Mouse (Mus musculus) regulatory T cell (primary cell): ENCODE measurements around the gene Ccl28.
"Not testable (repeated sequence)": the region's sequence is repeated elsewhere in the genome, so short reads cannot be mapped to it uniquely, and the experiment has no call there.

Experiments used
- in situ Hi-C: fragments of 300-600 bp; cut with MboI, MseI; formaldehyde crosslinking; loops from one replicate; pipeline ENCODE4 v1.15.1; 2025; ENCODE audit warnings: high pct_unique_total_duplicates

Gene Ccl28

DNA sequence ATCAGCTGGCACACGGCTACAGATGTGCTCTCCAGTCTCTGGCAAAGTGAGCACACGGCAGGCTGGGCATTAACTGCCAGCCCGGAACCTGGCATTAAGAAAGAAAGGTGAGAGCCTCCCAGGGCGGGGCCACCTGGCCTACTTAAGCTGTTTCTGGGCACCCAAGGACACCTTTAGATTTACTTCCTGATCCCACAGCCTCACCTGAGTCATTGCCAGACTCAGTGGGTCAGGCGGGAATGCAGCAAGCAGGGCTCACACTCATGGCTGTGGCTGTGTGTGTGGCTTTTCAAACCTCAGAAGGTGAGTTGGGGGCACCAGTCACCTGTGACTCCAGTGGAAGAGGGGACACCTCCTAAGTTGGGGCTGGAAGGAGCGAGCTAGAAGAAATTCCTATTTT is at the start of gene Ccl28:
TSS of gene Ccl28 (plus strand) at position 186 of the 400 bp plus-strand sequence.
- in situ Hi-C loops: loop anchor here (25.0 kb wide), 5 partner anchors 761 to 1386 kb away; partner anchors contain the start of gene Fgf10

GRCm38 (mm10) chr13:119596321-119597211 is 27.1 kb upstream of the Ccl28 start:
- in situ Hi-C loops: loop anchor here (5.0 to 25.0 kb wide), 3 partner anchors 109 to 436 kb away; partner anchors contain the start of genes 3110070M22Rik and Tmem267

DNA sequence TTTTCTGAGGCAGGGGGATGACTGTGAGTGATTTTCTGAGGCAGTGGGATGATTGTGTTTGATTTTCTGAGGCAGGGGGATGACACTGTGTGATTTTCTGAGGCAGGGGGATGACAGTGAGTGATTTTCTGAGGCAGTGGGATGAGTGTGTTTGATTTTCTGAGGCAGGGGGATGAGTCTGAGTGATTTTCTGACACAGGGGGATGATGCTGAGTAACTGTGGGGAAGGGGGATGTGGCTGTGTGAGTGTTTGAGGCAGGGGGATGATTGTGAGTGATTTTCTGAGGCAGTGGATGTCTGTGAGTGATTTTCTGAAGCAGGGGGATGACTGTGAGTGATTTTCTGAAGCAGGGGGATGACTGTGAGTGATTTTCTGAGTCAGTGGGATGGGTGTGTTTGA is 25.2 kb upstream of the Ccl28 start:
- in situ Hi-C loops: loop anchor here (5.0 to 25.0 kb wide), 3 partner anchors 111 to 436 kb away; partner anchors contain the start of genes 3110070M22Rik and Tmem267

- in situ Hi-C loops: loop anchor here (5.0 to 25.0 kb wide), 3 partner anchors 112 to 437 kb away; partner anchors contain the start of genes 3110070M22Rik and Tmem267
Observed at GRCm38 (mm10) chr13:119599066-119599465, 24.6 kb upstream of the Ccl28 start.

DNA sequence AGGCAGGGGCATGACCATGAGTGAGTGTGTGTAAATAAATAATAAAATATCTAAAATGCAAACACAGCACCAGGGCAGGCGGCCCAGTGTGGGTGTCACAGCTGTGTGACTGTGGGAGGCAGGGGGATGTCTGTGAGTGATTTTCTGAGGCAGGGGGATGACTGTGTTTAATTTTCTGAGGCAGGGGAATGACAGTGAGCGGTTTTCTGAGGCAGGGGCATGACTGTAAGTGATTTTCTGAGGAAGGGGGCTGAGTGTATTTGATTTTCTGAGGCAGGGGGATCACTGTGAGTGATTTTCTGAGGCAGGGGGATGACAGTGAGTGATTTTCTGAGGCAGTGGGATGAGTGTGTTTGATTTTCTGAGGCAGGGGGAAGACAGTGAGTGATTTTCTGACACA is 24.1 kb upstream of the Ccl28 start:
- in situ Hi-C loops: loop anchor here (5.0 to 25.0 kb wide), 3 partner anchors 112 to 437 kb away; partner anchors contain the start of genes 3110070M22Rik and Tmem267

GRCm38 (mm10) chr13:119600166-119600565 is 23.5 kb upstream of the Ccl28 start:
- in situ Hi-C loops: loop anchor here (25.0 kb wide), 5 partner anchors 738 to 1363 kb away; partner anchors contain the start of gene Fgf10

- in situ Hi-C loops: loop anchor here (25.0 kb wide), 5 partner anchors 741 to 1366 kb away; partner anchors contain the start of gene Fgf10
Observed at GRCm38 (mm10) chr13:119602688-119603331, 20.8 kb upstream of the Ccl28 start.

DNA sequence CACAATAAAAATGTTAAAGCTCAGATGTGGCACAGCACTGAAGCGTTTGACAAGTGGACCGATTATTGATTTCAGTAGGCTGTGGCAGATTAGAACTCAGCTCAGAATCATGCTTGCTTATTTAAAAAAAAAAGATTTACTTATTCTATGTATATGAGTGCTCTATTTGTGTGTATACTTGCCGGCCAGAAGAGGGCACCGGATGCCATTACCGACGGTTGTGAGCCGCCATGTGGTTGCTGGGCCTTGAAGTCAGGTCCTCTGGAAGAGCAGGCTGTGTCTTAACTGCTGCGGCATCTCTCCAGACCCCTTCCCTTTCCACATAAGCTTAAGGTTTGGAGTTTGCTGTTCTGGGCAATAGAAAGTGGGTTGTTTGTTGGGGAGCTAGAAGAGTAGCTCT is 19.7 kb upstream of the Ccl28 start:
- in situ Hi-C loops: loop anchor here (25.0 kb wide), 5 partner anchors 742 to 1367 kb away; partner anchors contain the start of gene Fgf10

DNA sequence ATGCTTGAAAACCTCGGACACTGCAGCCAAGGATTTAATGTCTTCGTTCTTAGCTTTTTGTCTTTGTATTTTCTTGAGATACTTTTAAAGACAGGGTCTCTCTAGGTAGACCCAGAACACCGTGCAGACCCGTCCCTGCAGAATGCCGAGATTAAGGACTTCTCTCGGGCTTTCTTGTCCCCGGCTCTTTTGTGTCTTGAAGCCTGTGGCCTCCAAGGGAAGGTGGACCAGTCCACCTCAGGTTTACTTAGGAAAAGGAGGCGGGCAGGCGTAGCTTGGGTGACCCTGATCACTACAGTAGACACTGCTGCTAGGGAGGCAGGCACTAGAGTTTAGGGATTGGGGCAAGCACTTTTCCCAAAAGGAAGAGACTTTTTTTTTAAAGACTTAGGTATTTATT is 19.3 kb upstream of the Ccl28 start:
- in situ Hi-C loops: loop anchor here (25.0 kb wide), 5 partner anchors 742 to 1367 kb away; partner anchors contain the start of gene Fgf10

GRCm38 (mm10) chr13:119618841-119619240 is 4.8 kb upstream of the Ccl28 start:
- in situ Hi-C loops: loop anchor here (25.0 kb wide), 5 partner anchors 757 to 1382 kb away; partner anchors contain the start of gene Fgf10

- in situ Hi-C loops: loop anchor here (25.0 kb wide), 5 partner anchors 757 to 1382 kb away; partner anchors contain the start of gene Fgf10
Observed at GRCm38 (mm10) chr13:119619735-119620134, 3.9 kb upstream of the Ccl28 start.

GRCm38 (mm10) chr13:119625952-119626351 is 2.3 kb downstream of the Ccl28 start:
- in situ Hi-C loops: not testable (repeated sequence)

- in situ Hi-C loops: loop anchor here (10.0 kb wide), 1 partner anchor 163 kb away; the partner anchor contains the start of gene Zfp131
Observed at GRCm38 (mm10) chr13:119631482-119632155, 8.0 kb downstream of the Ccl28 start.

DNA sequence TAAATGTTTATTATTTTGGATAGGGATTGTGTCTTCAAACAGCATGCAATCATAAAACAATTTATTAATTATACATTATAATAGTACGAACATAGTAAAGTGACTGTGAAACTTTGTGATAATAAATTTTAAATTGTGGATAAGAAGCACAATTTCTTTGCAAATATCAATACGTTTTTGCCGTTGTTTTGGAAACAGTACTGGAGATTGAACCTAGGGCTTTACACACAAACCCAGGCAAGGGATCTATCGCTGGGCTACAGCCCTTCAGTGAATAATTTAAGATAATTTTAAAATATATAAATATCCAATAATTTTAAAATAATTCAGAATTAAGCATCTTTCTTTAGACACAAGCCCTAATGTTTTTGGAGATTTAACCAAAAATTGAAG is 8.5 kb downstream of the Ccl28 start:
- in situ Hi-C loops: loop anchor here (10.0 kb wide), 1 partner anchor 163 kb away; the partner anchor contains the start of gene Zfp131

GRCm38 (mm10) chr13:119635496-119635895 is 11.9 kb downstream of the Ccl28 start:
- in situ Hi-C loops: loop anchor here (5.0 to 10.0 kb wide), 2 partner anchors 102 to 159 kb away; partner anchors contain the start of gene Zfp131

DNA sequence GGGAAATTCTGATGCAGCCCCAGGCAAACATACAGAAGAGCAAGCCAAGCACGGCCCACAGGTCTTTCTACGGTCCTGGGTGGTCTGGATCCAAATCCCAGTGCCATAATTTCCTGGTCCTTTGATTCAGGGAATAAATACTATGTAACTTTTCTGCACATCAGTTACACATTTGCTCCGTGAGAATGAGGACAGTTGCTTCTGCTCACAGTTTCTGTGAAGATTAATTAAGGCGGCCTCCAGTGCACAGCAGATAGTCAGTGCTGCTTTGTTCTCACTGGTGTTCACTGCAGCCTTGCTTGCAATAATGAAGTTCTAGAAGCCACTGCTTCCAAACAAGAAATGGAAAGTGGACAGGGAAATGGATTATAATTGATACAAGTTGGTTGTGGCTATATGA is 14.2 kb downstream of the Ccl28 start:
- in situ Hi-C loops: loop anchor here (5.0 to 10.0 kb wide), 2 partner anchors 99 to 157 kb away; partner anchors contain the start of gene Zfp131

GRCm38 (mm10) chr13:119638449-119638848 is 14.8 kb downstream of the Ccl28 start:
- in situ Hi-C loops: loop anchor here (5.0 to 10.0 kb wide), 2 partner anchors 99 to 156 kb away; partner anchors contain the start of gene Zfp131

GRCm38 (mm10) chr13:119639302-119639701 is 15.7 kb downstream of the Ccl28 start:
- in situ Hi-C loops: loop anchor here (5.0 to 10.0 kb wide), 2 partner anchors 98 to 155 kb away; partner anchors contain the start of gene Zfp131

GRCm38 (mm10) chr13:119640504-119640903 is 16.9 kb downstream of the Ccl28 start:
- in situ Hi-C loops: loop anchor here (5.0 kb wide), 1 partner anchor 37 kb away; no protein-coding TSS in a partner anchor

DNA sequence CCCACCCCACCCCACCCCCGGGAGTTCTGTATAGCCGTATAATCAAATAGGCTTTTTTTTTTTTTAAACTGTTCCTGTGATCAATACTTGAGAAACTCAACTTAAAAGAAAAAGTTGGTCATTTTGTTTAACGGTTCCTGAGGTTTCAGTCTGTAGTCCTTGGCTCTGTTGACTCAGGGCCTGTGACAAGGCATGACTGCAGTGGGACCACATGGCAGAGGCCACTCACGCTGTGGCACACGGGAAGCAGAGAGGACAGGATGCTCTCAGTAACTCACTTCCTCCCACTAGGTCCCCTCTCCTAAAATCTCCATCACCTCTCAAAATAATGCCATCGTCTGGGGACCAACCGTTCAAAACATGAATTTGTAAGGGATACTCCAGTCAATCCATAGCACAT is 17.5 kb downstream of the Ccl28 start:
- in situ Hi-C loops: loop anchor here (5.0 kb wide), 1 partner anchor 36 kb away; no protein-coding TSS in a partner anchor
